Mouse (Mus musculus) forebrain, postnatal 0 days (tissue): ENCODE measurements at regions not wholly inside any gene's neighbourhood (a gene's known extent, or its start where the extent isn't known, plus 50 kb on each side); places are given as distances from the start of the nearest gene placed in this dataset.

ENCODE experiments used
- ATAC-seq: fragments of 200-750 bp; cut with Nextera tagmentation; 2 replicates; pipeline ENCODE4 v1.8.0; 2017; ENCODE audit warnings: mild to moderate bottlenecking, moderate library complexity
- DNase-seq: peaks from one replicate; pipeline ENCODE4 v3.0.0-alpha.2; 2015
- H3K27ac ChIP-seq: fragments of 300-500 bp; sonication (generic); 2 replicates; pipeline ENCODE4 v1.5.1; 2014; ENCODE audit warnings: low read depth, mild to moderate bottlenecking, antibody characterized with exemption, low read length, moderate library complexity, mixed read lengths
- H3K27me3 ChIP-seq: fragments of 300-500 bp; sonication (generic); 2 replicates; pipeline ENCODE4 v1.6.1; 2014; ENCODE audit warnings: mild to moderate bottlenecking, low read length, mixed read lengths; ENCODE audit not compliant: insufficient read depth
- H3K36me3 ChIP-seq: fragments of 300-500 bp; sonication (generic); 2 replicates; pipeline ENCODE4 v1.6.1; 2014; ENCODE audit warnings: mild to moderate bottlenecking, moderate library complexity; ENCODE audit not compliant: insufficient read depth
- H3K4me1 ChIP-seq: fragments of 300-500 bp; sonication (generic); 2 replicates; pipeline ENCODE4 v1.6.1; 2014; ENCODE audit warnings: antibody characterized with exemption; ENCODE audit not compliant: insufficient read depth
- H3K4me2 ChIP-seq: fragments of 300-500 bp; sonication (generic); 2 replicates; pipeline ENCODE4 v1.6.1; 2014; ENCODE audit warnings: low read depth, mild to moderate bottlenecking, moderate library complexity
- H3K4me3 ChIP-seq: fragments of 300-500 bp; sonication (generic); 2 replicates; pipeline ENCODE4 v1.5.1; 2014; ENCODE audit warnings: low read depth, low read length, mixed read lengths
- H3K9ac ChIP-seq: fragments of 300-500 bp; sonication (generic); 2 replicates; pipeline ENCODE4 v1.6.1; 2014; ENCODE audit warnings: mild to moderate bottlenecking
- H3K9me3 ChIP-seq: fragments of 300-500 bp; sonication (generic); 2 replicates; pipeline ENCODE4 v1.6.1; 2016; ENCODE audit warnings: low read length
- CTCF ChIP-seq: sonication (generic); IDR thresholded peaks from 2 replicates; pipeline ENCODE4 v1.5.1; 2016; ENCODE audit warnings: antibody characterized with exemption, control low read depth, low read depth
- WGBS: fragments of 180-500 bp; shearing (Covaris S2); extraction: QIAGEN DNeasy Blood & Tissue Kit; methylation state at CpG from one replicate; pipeline ENCODE4 v1.1.7; 2014; 5-methylcytosine and 5-hydroxymethylcytosine counted together

GRCm38 (mm10) chr6:95769808-95770207, 51.2 kb upstream of the Suclg2 start:
- Histone ChIP-seq H3K4me3 (no peak overlapping the region), H3K9me3 (no peaks in the 10 kb centered on the region), H3K27me3 (no peaks in the 10 kb centered on the region; the same call in 1 of the 2 replicates), H3K36me3 (no peaks in the 10 kb centered on the region), H3K4me1 (no peaks in the 10 kb centered on the region), H3K27ac (no peak overlapping the region), H3K9ac (no peak overlapping the region), H3K4me2 (no peak overlapping the region)
- TF ChIP-seq CTCF = no peak
- WGBS = 91% methylated on average over 3 of the region's 3 CpGs
- no peak for ATAC-seq
- no peak for DNase-seq

- Histone ChIP-seq H3K4me1 (no peaks in the 10 kb centered on the region), H3K36me3 (no peaks in the 10 kb centered on the region), H3K4me3 (no peak overlapping the region), H3K9me3 (no peaks in the 10 kb centered on the region), H3K27ac (no peak overlapping the region), H3K4me2 (no peak overlapping the region), H3K27me3 (no peaks in the 10 kb centered on the region), H3K9ac (no peak overlapping the region)
- DNase-seq (peak; percentile 13), ATAC-seq (no peak)
- TF ChIP-seq CTCF = no peak
- WGBS = 84% methylated on average over 6 of the region's 6 CpGs
Observed at GRCm38 (mm10) chr6:95801651-95802050, 83.1 kb upstream of the Suclg2 start.

- 83% methylated on average over 3 of the region's 3 CpGs for WGBS
- H3K4me1 ChIP-seq = no peaks in the 10 kb centered on the region
- H3K27me3 ChIP-seq = no peaks in the 10 kb centered on the region
- no peak overlapping the region for H3K27ac ChIP-seq
- H3K4me2 ChIP-seq = no peak overlapping the region
- ATAC-seq (no peak), DNase-seq (no peak)
- TF ChIP-seq CTCF = no peak
- no peak overlapping the region for H3K4me3 ChIP-seq
- H3K36me3 ChIP-seq = no peaks in the 10 kb centered on the region
- H3K9me3 ChIP-seq = no peaks in the 10 kb centered on the region
- no peak overlapping the region for H3K9ac ChIP-seq
Observed at GRCm38 (mm10) chr6:95841502-95841901, 122.9 kb upstream of the Suclg2 start.

GRCm38 (mm10) chr6:95846536-95846935, 127.9 kb upstream of the Suclg2 start:
- DNase-seq (no peak), ATAC-seq (no peak)
- Histone ChIP-seq H3K27ac (no peak overlapping the region), H3K4me2 (no peak overlapping the region), H3K27me3 (no peaks in the 10 kb centered on the region), H3K4me3 (no peak overlapping the region), H3K9ac (no peak overlapping the region), H3K4me1 (no peaks in the 10 kb centered on the region), H3K36me3 (no peaks in the 10 kb centered on the region), H3K9me3 (no peaks in the 10 kb centered on the region)
- 74% methylated on average over 1 of the region's 1 CpGs for WGBS
- TF ChIP-seq CTCF = no peak

GRCm38 (mm10) chr6:95875463-95875862, 156.9 kb upstream of the Suclg2 start:
- Histone ChIP-seq H3K4me2 (no peak overlapping the region), H3K4me3 (no peak overlapping the region), H3K27me3 (no peaks in the 10 kb centered on the region), H3K27ac (no peak overlapping the region), H3K9ac (no peak overlapping the region), H3K36me3 (no peaks in the 10 kb centered on the region), H3K4me1 (no peaks in the 10 kb centered on the region), H3K9me3 (no peaks in the 10 kb centered on the region)
- 55% methylated on average over 6 of the region's 6 CpGs for WGBS
- DNase-seq (no peak), ATAC-seq (no peak)
- TF ChIP-seq CTCF = no peak

- WGBS = 18% methylated on average over 2 of the region's 2 CpGs
- no peak for DNase-seq
- H3K4me1 ChIP-seq = no peaks in the 10 kb centered on the region
- no peak for ATAC-seq
- no peak overlapping the region for H3K4me2 ChIP-seq
- H3K27ac ChIP-seq = no peak overlapping the region
- no peaks in the 10 kb centered on the region for H3K27me3 ChIP-seq
- no peak for TF ChIP-seq CTCF
- H3K9me3 ChIP-seq = no peaks in the 10 kb centered on the region
- no peak overlapping the region for H3K9ac ChIP-seq
- H3K4me3 ChIP-seq = no peak overlapping the region
- no peaks in the 10 kb centered on the region for H3K36me3 ChIP-seq
Observed at GRCm38 (mm10) chr6:95876320-95876719, 157.7 kb upstream of the Suclg2 start.

- DNase-seq (peak; percentile 19), ATAC-seq (peak; percentile 27)
- no peak for TF ChIP-seq CTCF
- H3K9me3 ChIP-seq = no peaks in the 10 kb centered on the region
- H3K27ac ChIP-seq = no peak overlapping the region
- 73% methylated on average over 4 of the region's 4 CpGs for WGBS
- no peaks in the 10 kb centered on the region for H3K36me3 ChIP-seq
- H3K9ac ChIP-seq = no peak overlapping the region
- H3K4me1 ChIP-seq = no peaks in the 10 kb centered on the region
- no peaks in the 10 kb centered on the region for H3K27me3 ChIP-seq
- H3K4me3 ChIP-seq = no peak overlapping the region
- no peak overlapping the region for H3K4me2 ChIP-seq
Observed at GRCm38 (mm10) chr6:95886645-95887044, 168.0 kb upstream of the Suclg2 start.

GRCm38 (mm10) chr6:95902551-95902950, 184.0 kb upstream of the Suclg2 start:
- no peak for TF ChIP-seq CTCF
- no peak for ATAC-seq
- no peak overlapping the region for H3K4me2 ChIP-seq
- no peaks in the 10 kb centered on the region for H3K27me3 ChIP-seq
- DNase-seq = no peak
- no peak overlapping the region for H3K9ac ChIP-seq
- H3K4me3 ChIP-seq = no peak overlapping the region
- no peaks in the 10 kb centered on the region for H3K4me1 ChIP-seq
- H3K27ac ChIP-seq = no peak overlapping the region
- WGBS = 76% methylated on average over 2 of the region's 2 CpGs
- no peaks in the 10 kb centered on the region for H3K9me3 ChIP-seq
- H3K36me3 ChIP-seq = no peaks in the 10 kb centered on the region
